Mouse (Mus musculus) T-helper 17 cell (primary cell): Measurements from ENCODE around the gene Slc7a6os.

Source experiments
- in situ Hi-C, 2 experiments: fragments of 300-600 bp; cut with MboI, MseI; formaldehyde crosslinking; loops; 1 replicate in 1 of 2; 2 replicates in 1 of 2; pipeline ENCODE4 v1.15.1; 2025; ENCODE audit warnings: high pct_unique_total_duplicates in 2 of 2

Gene Slc7a6os

GRCm38 (mm10) chr8:106177594-106177993 lies 33.1 kb downstream of the Slc7a6os start:
- in situ Hi-C loops = no loop called here

GRCm38 (mm10) chr8:106176891-106177290 lies 33.8 kb downstream of the Slc7a6os start:
- in situ Hi-C loops = no loop called here

- in situ Hi-C loops = no loop called here
These were observed 37.2 kb downstream of the Slc7a6os start for GRCm38 (mm10) chr8:106173566-106173965.

- in situ Hi-C loops = no loop called here
These were observed 40.7 kb downstream of the Slc7a6os start for GRCm38 (mm10) chr8:106169934-106170480.

- in situ Hi-C loops = no loop called here
These were observed 41.5 kb downstream of the Slc7a6os start for GRCm38 (mm10) chr8:106169017-106169933.

- in situ Hi-C loops = no loop called here
These were observed 42.2 kb downstream of the Slc7a6os start, which contains the start of gene Slc7a6 for GRCm38 (mm10) chr8:106168356-106169016. Gene Slc7a6 (plus strand): TSS chr8:106168857.

- in situ Hi-C loops = no loop called here
These were observed 45.3 kb downstream of the Slc7a6os start for GRCm38 (mm10) chr8:106165460-106165859.

GRCm38 (mm10) chr8:106163251-106163650 lies 47.5 kb downstream of the Slc7a6os start:
- in situ Hi-C loops = no loop called here

- in situ Hi-C loops = no loop called here
These were observed 50.9 kb downstream of the Slc7a6os start for GRCm38 (mm10) chr8:106159876-106160275.

GRCm38 (mm10) chr8:106158381-106158780 lies 52.4 kb downstream of the Slc7a6os start:
- in situ Hi-C loops = no loop called here

GRCm38 (mm10) chr8:106157419-106157818 lies 53.3 kb downstream of the Slc7a6os start:
- in situ Hi-C loops = no loop called here

- in situ Hi-C loops = no loop called here
These were observed 57.9 kb downstream of the Slc7a6os start for GRCm38 (mm10) chr8:106152876-106153275.

- in situ Hi-C loops = no loop called here
These were observed 59.7 kb downstream of the Slc7a6os start for GRCm38 (mm10) chr8:106151041-106151440.
